Mouse (Mus musculus): ENCODE results near the gene Rnf10. TPM values are rescaled to one million over a fixed set of nuclear protein-coding genes. Genes with fewer than 3 reads are reported as not detected.

Gene Rnf10
- polyA plus RNA-seq, 1 experiment = 162 TPM

- DNase-seq (ENCODE audit: low read depth) = no peak
Observed at GRCm38 (mm10) chr5:115194626-115195221, 78.0 kb downstream of the Rnf10 start.

GRCm38 (mm10) chr5:115193669-115194625 is 78.8 kb downstream of the Rnf10 start, which contains the start of gene Cabp1:
Gene Cabp1 (minus strand): TSS chr5:115194381.
- DNase-seq (ENCODE audit: low read depth) = no peak

- no peak for DNase-seq (ENCODE audit: low read depth)
Observed at GRCm38 (mm10) chr5:115193226-115193625, 79.5 kb downstream of the Rnf10 start.

GRCm38 (mm10) chr5:115192828-115193195 is 79.9 kb downstream of the Rnf10 start:
- DNase-seq (ENCODE audit: low read depth) = no peak

GRCm38 (mm10) chr5:115191880-115192827 is 80.5 kb downstream of the Rnf10 start:
- DNase-seq (ENCODE audit: low read depth) = no peak

Other genes with a start within 250 kb of the Rnf10 start
- gene Gm10401, start 174.6 kb downstream of the Rnf10 start, polyA plus RNA-seq (2012; rRNA removed) = 0.30 TPM in 1 of 2 replicates, not detected in the other
- gene Acads, start 153.6 kb downstream of the Rnf10 start, polyA plus RNA-seq (2012; rRNA removed) = 107 and 151 TPM in 2 replicates
- gene Unc119b, start 137.9 kb downstream of the Rnf10 start, polyA plus RNA-seq (2012; rRNA removed) = 78.3 and 91.3 TPM in 2 replicates
- gene Mlec, start 114.7 kb downstream of the Rnf10 start, polyA plus RNA-seq (2012; rRNA removed) = 138 and 166 TPM in 2 replicates
- 2.4 and 3.3 TPM in 2 replicates for gene Cabp1, start 78.5 kb downstream of the Rnf10 start, polyA plus RNA-seq (2012; rRNA removed)
- 108 and 125 TPM in 2 replicates for gene Pop5, start 37.1 kb downstream of the Rnf10 start, polyA plus RNA-seq (2012; rRNA removed)
- gene Coq5, start 6.8 kb upstream of the Rnf10 start, polyA plus RNA-seq (2012; rRNA removed) = 15.4 and 15.5 TPM in 2 replicates
- gene Dynll1, start 28.1 kb upstream of the Rnf10 start, polyA plus RNA-seq (2012; rRNA removed) = 125 and 204 TPM in 2 replicates
- gene Srsf9, start 54.3 kb upstream of the Rnf10 start, polyA plus RNA-seq (2012; rRNA removed) = 40.3 and 55.6 TPM in 2 replicates
- gene Gatc, start 68.3 kb upstream of the Rnf10 start, polyA plus RNA-seq (2012; rRNA removed) = 12.4 and 14.3 TPM in 2 replicates
- 19.1 and 28.7 TPM in 2 replicates for gene Triap1, start 68.3 kb upstream of the Rnf10 start, polyA plus RNA-seq (2012; rRNA removed)
- 1,933 and 1,974 TPM in 2 replicates for gene Cox6a1, start 76.1 kb upstream of the Rnf10 start, polyA plus RNA-seq (2012; rRNA removed)
- gene Msi1, start 156.7 kb upstream of the Rnf10 start, polyA plus RNA-seq (2012; rRNA removed) = 1.5 and 2.2 TPM in 2 replicates
- 0.29 and 0.42 TPM in 2 replicates for gene Pla2g1b, start 193.4 kb upstream of the Rnf10 start, polyA plus RNA-seq (2012; rRNA removed)
- 44.3 and 51.1 TPM in 2 replicates for gene Sirt4, start 211.8 kb upstream of the Rnf10 start, polyA plus RNA-seq (2012; rRNA removed)
- 97.9 and 102 TPM in 2 replicates for gene Pxn, start 233.8 kb upstream of the Rnf10 start, polyA plus RNA-seq (2012; rRNA removed)